Mouse (Mus musculus) hindbrain, embryonic 16.5 days (tissue): ENCODE results near the gene Cd177. TPM values are rescaled to one million over a fixed set of nuclear protein-coding genes. Genes with fewer than 3 reads are reported as not detected.
"Not testable (repeated sequence)": the region's sequence is repeated elsewhere in the genome, so short reads cannot be mapped to it uniquely, and the experiment has no call there.

Source experiments
- ATAC-seq: fragments of 200-750 bp; cut with Nextera tagmentation; 2 replicates; pipeline ENCODE4 v1.8.0; 2017; ENCODE audit warnings: moderate TSS enrichment, moderate library complexity
- H3K27ac ChIP-seq: fragments of 300-500 bp; sonication (generic); 2 replicates; pipeline ENCODE4 v1.5.1; 2014; ENCODE audit warnings: low read depth, mild to moderate bottlenecking, control low read depth, low read length, moderate library complexity
- H3K27me3 ChIP-seq: fragments of 300-500 bp; sonication (generic); replicated peaks from 2 replicates; pipeline ENCODE4 v1.6.1; 2014; ENCODE audit warnings: low read length; ENCODE audit not compliant: control insufficient read depth, insufficient read depth
- H3K36me3 ChIP-seq: fragments of 300-500 bp; sonication (generic); 2 replicates; pipeline ENCODE4 v1.6.1; 2014; ENCODE audit warnings: mild to moderate bottlenecking, low read length, moderate library complexity, mixed read lengths; ENCODE audit not compliant: control insufficient read depth, insufficient read depth
- H3K4me1 ChIP-seq: fragments of 300-500 bp; sonication (generic); 2 replicates; pipeline ENCODE4 v1.6.1; 2014; ENCODE audit warnings: low read depth, low read length; ENCODE audit not compliant: control insufficient read depth, insufficient read depth
- H3K4me2 ChIP-seq: fragments of 300-500 bp; sonication (generic); 2 replicates; pipeline ENCODE4 v1.6.1; 2014; ENCODE audit warnings: mild to moderate bottlenecking, low read length, control low read depth, moderate library complexity
- H3K4me3 ChIP-seq: fragments of 300-500 bp; sonication (generic); 2 replicates; pipeline ENCODE4 v1.5.1; 2014; ENCODE audit warnings: mild to moderate bottlenecking, low read length, control low read depth, moderate library complexity
- H3K9ac ChIP-seq: fragments of 300-500 bp; sonication (generic); 2 replicates; pipeline ENCODE4 v1.6.1; 2014; ENCODE audit warnings: low read depth, mild to moderate bottlenecking, control low read depth, low read length, moderate library complexity
- H3K9me3 ChIP-seq: fragments of 300-500 bp; sonication (generic); 2 replicates; pipeline ENCODE4 v1.6.1; 2014; ENCODE audit warnings: mild to moderate bottlenecking, low read length, moderate library complexity; ENCODE audit not compliant: control insufficient read depth
- WGBS: fragments of 180-500 bp; shearing (Covaris S2); extraction: QIAGEN DNeasy Blood & Tissue Kit; methylation state at CpG from one replicate; pipeline ENCODE4 v1.1.7; 2014; 5-methylcytosine and 5-hydroxymethylcytosine counted together
- polyA plus RNA-seq: library from polyadenylated mRNA; unstranded; fragments of >200 nt; fragmentation: Nextera tagmentation; extraction: Ambion mirVana; gene quantifications from 2 replicates; pipeline ENCODE4 v1.2.1, GENCODE M21; 2015

The Cd177 gene
- polyA plus RNA-seq, 1 experiment from 2014 or later: 0.20 TPM

DNA sequence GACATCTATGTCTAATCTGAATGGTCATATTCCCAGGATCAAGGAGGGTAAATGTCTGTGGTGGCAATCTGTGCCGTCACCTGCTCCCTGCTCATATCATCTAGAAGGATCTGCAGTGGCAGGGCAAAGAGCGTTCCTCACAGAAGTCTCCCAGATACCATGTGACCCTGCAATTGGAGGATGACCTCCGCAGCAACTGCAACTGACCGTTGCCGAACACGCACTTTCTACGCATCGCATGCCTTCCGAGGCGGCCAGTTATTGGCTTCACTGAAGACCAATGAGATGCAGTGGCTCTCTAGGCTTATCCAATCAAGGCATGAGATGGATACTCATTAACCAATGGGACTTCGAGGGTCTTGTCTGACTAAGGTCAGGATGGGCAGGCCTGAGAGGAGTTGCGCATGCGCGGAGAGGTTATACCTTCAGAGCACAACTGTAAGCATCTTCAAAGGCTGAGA is 51.2 kb downstream of the Cd177 start, which contains the start of gene BC049730:
TSS of gene BC049730 (plus strand) at position 411 of the 461 bp plus-strand sequence.
- no peaks in the 10 kb centered on the region for H3K4me1 ChIP-seq
- H3K4me2 ChIP-seq: no peak within 1 kb of the TSS
- ATAC-seq: no peak
- no peak within 1 kb of the TSS for H3K4me3 ChIP-seq
- no peak within 1 kb of the TSS for H3K9ac ChIP-seq
- H3K9me3 ChIP-seq: no peaks in the 10 kb centered on the region
- no peaks in the 10 kb centered on the region for H3K36me3 ChIP-seq
- H3K27ac ChIP-seq: no peak within 1 kb of the TSS
- no peaks in the 10 kb centered on the region for H3K27me3 ChIP-seq
- 95% methylated on average over 14 of the region's 14 CpGs for WGBS

DNA sequence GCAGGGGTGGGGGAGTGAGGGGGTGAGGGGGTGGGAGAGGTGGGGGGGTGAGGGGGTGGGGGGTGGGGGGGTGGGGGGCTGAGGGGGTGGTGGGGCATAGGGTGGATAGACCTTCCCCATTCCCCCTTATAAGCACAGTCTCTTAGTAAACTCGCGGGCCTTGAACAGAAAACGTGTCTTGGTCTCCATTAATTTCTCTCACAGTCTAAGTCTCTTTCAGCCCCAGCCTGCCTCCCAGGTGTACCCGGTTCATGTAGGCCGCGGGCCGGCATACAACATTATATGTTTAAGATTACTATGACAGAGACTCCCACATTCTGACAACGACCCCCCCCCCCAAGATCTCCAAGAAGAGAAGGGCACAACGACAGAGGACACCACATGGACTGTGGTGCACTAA is 57.3 kb downstream of the Cd177 start:
- not testable (repeated sequence) for ATAC-seq, H3K4me1 ChIP-seq, H3K27me3 ChIP-seq, H3K27ac ChIP-seq, H3K36me3 ChIP-seq, H3K4me2 ChIP-seq, H3K4me3 ChIP-seq, H3K9me3 ChIP-seq, H3K9ac ChIP-seq
- 84% methylated on average over 9 of the region's 9 CpGs for WGBS

DNA sequence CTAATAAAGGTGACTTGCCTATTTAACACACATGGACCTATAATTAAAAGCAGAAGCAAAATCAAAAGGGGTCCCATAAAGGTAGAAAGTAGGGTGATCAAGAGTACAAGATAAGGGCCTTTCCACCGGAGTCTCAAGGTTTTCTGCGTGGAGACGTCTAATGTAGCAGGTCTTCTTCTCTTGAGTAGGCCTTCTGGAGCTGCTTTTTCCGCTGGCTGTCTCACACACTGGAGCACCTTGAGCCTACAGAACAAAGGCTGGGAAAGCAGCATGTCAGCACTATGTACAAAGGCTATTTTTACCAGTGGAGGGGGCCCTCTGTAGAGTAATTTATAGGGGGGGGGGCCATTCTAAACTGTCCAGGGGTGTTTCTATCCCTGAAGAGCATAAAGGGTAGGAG is 62.2 kb downstream of the Cd177 start:
- WGBS: 91% methylated on average over 4 of the region's 4 CpGs
- not testable (repeated sequence) for H3K27ac ChIP-seq, H3K27me3 ChIP-seq, H3K4me2 ChIP-seq, H3K4me1 ChIP-seq, H3K4me3 ChIP-seq, ATAC-seq, H3K9ac ChIP-seq, H3K9me3 ChIP-seq, H3K36me3 ChIP-seq

Other genes with a start within 250 kb of the Cd177 start
- 1.0 and 1.1 TPM in 2 replicates for gene AC161166.1, start 247.9 kb downstream of the Cd177 start, polyA plus RNA-seq
- 19.2 and 24.7 TPM in 2 replicates for gene Irgq, start 229.6 kb downstream of the Cd177 start, polyA plus RNA-seq
- gene Pinlyp, start 214.2 kb downstream of the Cd177 start, polyA plus RNA-seq: not detected in 2 replicates
- 63.8 and 74.3 TPM in 2 replicates for gene Xrcc1, start 214.0 kb downstream of the Cd177 start, polyA plus RNA-seq
- gene Ethe1, start 172.8 kb downstream of the Cd177 start, polyA plus RNA-seq: 29.1 and 30.9 TPM in 2 replicates
- 17.1 and 17.7 TPM in 2 replicates for gene Zfp575, start 172.7 kb downstream of the Cd177 start, polyA plus RNA-seq
- gene Phldb3, start 149.5 kb downstream of the Cd177 start, polyA plus RNA-seq: not detected in 2 replicates
- 0.76 and 0.78 TPM in 2 replicates for gene Lypd3, start 123.8 kb downstream of the Cd177 start, polyA plus RNA-seq
- gene Tex101, start 83.6 kb downstream of the Cd177 start, polyA plus RNA-seq: not detected in 2 replicates
- gene BC049730, start 51.1 kb downstream of the Cd177 start, polyA plus RNA-seq: not detected in 2 replicates
- not detected in 2 replicates for gene Gm4763, start 33.4 kb downstream of the Cd177 start, polyA plus RNA-seq
- 0.40 and 0.69 TPM in 2 replicates for gene Ceacam10, start 16.9 kb upstream of the Cd177 start, polyA plus RNA-seq
- 21.4 and 53.5 TPM in 2 replicates for gene Gm9844, start 101.9 kb upstream of the Cd177 start, polyA plus RNA-seq
- 0.21 and 0.29 TPM in 2 replicates for gene Lypd4, start 109.6 kb upstream of the Cd177 start, polyA plus RNA-seq
- gene Dmrtc2, start 109.7 kb upstream of the Cd177 start, polyA plus RNA-seq: 0.30 and 0.47 TPM in 2 replicates
- 1,005 and 1,089 TPM in 2 replicates for gene Rps19, start 124.1 kb upstream of the Cd177 start, polyA plus RNA-seq
- 0.34 and 0.39 TPM in 2 replicates for gene Cd79a, start 137.1 kb upstream of the Cd177 start, polyA plus RNA-seq
- 47.0 and 62.1 TPM in 2 replicates for gene Arhgef1, start 142.6 kb upstream of the Cd177 start, polyA plus RNA-seq
- gene Gm4881, start 184.2 kb upstream of the Cd177 start, polyA plus RNA-seq: 4.6 and 5.2 TPM in 2 replicates
- gene Rabac1, start 212.4 kb upstream of the Cd177 start, polyA plus RNA-seq: 345 and 404 TPM in 2 replicates
- gene Atp1a3, start 245.6 kb upstream of the Cd177 start, polyA plus RNA-seq: 678 and 702 TPM in 2 replicates